Mouse (Mus musculus) skeletal muscle tissue, adult 2 months (tissue): ENCODE data around the gene Fbxo9.
"Not testable (repeated sequence)": the region's sequence is repeated elsewhere in the genome, so short reads cannot be mapped to it uniquely, and the experiment has no call there.

Source experiments
- DNase-seq: peaks from one replicate; pipeline ENCODE4 v3.0.0-alpha.2; 2012; ENCODE audit warnings: low read depth, low spot score

Fbxo9 gene

DNA sequence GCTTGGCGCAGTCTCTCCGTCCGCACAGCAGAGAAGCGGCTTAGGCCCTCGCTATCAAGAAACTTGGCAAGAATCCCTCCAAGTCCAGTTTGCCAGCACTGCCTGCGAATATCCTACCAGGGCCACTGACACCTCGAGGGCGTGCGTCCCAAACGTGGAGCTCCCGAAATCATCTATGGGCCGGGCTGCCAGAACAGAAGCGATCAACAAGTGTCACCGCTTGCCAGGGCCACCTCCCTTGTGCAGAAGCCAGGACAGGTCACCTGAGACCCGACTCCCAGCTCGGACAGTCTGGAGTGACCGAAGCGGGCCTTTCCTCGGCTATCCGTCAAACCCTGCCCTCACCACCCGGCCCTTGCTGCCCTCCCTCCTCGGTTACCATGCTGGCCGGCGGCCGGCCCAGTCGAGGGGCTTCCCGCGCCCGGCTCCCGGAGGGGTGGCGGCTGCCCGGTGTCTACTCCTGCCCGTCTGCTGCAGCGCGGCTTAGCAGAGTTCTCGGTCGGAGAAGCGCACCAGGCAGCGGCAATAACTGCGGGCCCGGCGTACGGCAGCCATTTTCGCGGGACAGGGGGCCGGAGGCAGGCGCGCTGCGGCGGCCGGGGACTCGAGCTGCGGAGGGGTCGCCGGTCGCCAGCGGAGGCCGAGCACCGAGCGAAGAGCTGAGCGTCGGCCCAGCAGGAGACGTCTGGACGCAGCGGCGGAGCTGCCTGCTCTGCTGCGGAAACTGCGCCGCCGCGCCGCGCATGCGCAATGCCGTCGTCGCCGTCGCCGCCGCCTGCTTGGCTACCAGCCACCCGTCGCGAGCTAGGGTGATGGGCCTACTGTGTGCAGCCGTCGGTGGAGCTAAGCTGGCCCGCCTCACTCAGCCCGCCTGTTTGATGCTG, 711 bp downstream of the Fbxo9 start:
- peak; percentile 91 for DNase-seq

DNA sequence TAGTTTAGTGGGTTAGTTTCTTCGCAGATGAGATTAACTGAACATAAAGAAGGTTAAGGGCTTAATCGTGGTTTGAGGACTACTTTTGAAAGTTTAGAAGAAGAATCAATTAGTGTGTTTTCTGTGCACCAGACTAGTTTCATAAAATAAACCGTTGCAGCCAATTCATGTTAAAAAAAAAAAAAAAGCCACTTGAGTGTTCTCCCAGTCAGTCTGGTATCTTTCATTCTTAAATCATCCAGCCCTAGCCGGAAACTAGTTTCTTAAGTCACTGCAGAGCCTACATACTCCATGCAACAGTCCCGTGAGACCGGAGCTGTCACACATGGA, 1.3 kb downstream of the Fbxo9 start:
- DNase-seq, result no peak

DNA sequence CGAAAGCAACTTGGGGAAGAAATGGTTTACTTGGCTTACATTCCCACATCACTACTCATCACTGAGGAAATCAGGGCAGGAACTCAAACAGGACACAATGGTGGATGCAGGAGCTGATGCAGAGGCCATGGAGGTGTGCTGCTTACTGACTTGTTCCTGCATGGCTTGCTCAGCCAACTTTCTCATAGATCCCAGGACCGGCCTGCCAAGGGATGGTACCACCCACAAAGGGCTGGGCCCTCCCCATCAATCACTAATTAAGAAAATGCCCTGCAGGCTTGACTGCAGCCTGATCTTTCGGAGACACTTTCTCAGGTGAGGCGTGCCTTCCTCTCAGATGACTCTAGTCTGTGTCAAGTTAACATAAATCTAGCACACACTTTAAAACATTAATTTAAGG, 2.0 kb downstream of the Fbxo9 start:
- no peak for DNase-seq

DNA sequence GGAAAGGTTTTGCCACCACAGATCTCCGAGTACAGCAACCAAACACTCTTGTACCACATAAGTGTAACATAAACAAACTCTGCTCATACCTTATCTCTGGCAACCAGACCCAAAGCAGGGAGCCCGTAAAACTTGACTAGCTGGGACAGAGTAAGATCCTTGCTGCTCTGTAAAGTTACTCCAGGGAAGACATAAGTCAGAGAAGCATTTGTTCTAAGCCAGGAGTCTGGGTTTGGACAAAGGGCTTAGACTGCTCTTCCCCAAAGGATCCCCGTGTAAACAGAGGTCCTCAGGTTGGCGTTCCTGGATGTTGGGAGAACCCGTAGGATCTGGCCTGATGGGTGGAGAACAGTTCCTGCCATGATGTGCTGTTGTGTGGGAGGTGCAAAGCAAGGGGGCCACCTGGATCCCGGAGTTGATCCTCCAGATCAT, 3.3 kb downstream of the Fbxo9 start:
- DNase-seq, result no peak

DNA sequence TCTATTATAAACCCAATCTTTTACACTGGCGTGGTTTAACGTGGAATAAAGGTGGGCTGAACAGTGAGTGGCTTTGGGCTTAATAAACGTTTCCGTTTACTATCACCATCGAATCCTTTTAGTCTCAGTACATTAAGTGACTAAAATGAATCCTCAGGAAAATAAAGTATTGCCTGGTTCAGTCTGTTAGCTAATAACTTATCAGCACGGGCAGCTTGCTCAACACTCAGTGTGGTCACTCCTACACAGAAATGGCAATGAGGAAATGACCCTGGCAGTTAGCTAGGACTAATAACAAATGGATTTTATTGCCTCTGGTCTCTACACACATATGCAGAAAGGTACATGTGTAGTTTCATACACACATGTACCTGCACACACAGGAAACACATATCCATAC, 3.9 kb downstream of the Fbxo9 start:
- DNase-seq, result no peak

DNA sequence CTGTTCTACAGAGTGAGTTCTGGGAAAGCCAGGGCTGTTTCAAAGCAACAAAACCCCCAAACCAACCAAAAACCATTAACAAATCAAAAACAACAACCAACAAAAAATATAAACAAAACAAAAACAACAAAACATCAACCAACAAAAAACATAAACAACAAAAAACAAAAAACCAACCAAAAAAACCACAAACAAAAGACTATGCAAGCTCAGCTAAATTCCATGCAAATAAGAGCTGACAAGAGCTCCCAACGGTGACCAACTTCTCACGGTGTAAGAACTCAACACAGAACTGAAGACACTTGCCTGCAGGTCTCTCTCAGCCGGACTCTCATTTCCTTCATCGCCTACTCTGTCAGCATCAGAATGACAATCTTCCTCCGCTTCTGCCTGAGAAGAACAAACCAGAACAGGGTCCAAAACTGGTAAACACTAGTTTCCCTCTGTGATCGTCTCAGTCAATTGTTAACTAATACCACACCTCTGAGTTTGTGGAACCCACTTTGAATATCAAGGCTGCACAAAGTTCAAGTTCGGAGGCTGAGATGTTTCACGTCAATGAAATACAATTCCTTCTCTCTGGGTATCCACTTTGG, 4.8 kb downstream of the Fbxo9 start:
- no peak for DNase-seq

DNA sequence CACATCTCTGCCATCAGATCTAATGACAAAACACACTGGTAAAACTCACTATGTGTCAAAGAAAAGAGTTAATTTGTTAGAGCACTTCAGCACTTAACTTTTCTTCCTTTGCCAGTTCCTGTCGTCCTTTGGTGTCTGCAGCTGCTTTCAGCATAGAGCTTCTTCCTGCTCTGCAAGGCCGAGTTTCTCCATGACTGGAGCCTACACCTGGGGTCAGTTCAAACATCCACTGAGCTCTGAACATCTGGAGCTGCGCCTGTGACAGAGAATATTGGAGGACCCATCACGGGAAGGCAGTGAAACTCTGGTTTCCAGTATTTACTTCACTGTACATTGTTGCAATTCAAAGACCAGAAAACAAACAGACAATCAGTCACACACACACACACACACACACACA, 7.4 kb downstream of the Fbxo9 start:
- DNase-seq, result no peak

DNA sequence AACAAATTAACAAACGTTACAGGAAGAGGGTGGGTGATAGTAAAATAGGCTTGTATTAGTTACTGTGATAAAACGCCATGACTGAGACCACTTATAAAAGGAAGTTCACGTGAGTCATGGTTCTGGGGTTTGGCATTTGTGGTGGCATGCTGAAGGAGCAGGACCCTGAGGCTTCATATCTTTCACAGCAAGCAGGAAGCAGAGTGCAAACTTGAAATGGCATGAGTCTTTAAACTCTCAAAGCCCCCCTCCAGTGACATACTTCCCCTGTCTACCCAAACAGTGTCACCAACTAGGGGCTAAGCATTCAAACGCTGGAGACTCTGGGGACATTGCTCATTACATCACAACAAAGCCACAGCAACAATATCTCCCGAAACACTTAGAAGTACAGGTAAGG, 7.9 kb downstream of the Fbxo9 start:
- no peak for DNase-seq

DNA sequence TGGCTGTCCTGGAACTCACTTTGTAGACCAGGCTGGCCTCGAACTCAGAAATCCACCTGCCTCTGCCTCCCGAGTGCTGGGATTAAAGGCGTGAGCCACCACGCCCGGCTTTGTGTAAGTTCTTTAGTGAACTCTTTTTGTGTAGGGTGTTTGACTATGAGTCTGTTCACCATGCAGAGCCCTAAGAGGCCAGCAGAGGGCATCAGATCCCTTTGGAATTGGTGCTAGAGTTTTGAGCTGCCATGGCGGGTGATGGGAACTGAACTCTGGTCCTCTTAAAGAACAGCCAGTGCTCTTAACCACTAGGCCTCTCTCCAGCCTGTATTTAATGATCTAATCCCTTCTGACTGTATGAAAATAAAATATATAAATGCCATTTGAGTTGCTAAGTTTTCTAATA, 12.5 kb downstream of the Fbxo9 start:
- no peak for DNase-seq

DNA sequence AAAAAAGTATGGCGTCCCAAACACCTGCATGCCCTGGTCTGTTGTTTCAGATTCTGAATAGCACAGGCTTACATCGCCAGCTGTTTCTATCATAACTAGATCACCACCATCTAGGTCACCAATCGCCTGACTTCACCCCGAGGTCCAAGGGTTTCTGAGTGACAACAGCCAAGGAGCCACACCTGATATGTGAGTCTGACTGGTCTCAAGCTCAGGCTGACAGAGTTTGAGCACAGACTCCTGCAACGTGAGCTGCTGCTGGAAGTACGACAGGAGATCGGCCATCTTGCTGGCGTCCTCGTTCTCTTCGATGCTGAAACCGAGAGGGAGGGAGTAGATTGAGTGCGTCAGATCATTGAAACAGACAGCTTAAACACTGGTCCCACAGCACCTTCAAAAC, 13.2 kb downstream of the Fbxo9 start:
- DNase-seq, result peak; percentile 70

DNA sequence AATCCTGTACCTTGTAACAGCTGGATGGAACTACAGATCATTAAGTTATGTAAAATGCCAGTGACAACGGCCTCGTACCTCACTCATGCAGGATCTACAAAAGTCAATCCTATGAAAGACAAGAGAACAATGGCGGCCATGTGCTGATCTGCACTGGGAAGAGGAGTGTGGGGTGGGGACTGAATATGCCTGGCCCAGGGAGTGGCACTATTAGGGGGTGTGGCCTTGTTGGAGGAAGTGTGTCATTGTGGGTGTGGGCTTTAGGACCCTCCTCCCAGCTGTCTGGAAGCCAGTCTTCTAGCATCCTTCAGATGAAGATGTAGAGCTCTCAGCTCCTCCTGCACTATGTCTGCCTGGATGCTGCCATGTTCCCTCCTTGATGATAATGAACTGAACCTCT, 18.3 kb downstream of the Fbxo9 start:
- no peak for DNase-seq

DNA sequence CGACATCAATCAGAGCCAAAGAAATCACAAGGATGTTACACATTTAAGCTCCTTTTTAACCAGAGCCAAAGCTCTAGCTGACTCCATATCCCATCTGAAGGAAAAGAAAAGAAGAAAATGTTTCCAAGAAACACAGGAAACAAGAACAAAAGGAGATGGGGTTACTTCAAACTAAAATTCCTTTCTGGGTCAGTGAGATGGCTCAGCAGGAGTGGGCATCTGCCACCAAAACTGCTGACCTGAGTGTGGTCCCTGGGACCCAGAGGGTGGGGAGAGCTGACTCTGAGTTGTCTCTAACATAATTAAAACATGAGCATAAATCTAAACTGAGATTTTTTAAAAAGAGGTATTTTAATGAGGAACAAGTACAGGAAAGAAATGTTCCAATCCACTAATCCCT, 19.0 kb downstream of the Fbxo9 start:
- no peak for DNase-seq

DNA sequence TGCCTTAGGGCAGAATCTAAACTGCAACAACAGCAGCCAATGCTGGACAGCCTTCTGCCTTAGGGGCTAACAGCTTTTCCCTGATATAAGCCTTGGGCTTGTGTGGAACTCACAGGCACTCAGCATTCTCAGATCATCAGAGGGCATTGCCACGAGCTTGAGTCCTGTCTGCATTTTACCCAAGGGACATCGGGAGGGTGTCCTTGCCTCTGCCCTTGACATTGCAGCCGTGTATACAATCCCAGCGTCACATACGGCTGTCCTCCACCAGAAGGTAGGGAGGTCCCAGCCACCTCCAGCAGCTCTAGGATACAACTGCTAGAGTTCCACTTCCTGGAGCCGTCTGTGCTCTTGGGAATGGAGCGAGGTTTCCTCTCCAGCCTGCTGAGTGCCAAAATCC, 19.9 kb downstream of the Fbxo9 start:
- DNase-seq, result no peak

DNA sequence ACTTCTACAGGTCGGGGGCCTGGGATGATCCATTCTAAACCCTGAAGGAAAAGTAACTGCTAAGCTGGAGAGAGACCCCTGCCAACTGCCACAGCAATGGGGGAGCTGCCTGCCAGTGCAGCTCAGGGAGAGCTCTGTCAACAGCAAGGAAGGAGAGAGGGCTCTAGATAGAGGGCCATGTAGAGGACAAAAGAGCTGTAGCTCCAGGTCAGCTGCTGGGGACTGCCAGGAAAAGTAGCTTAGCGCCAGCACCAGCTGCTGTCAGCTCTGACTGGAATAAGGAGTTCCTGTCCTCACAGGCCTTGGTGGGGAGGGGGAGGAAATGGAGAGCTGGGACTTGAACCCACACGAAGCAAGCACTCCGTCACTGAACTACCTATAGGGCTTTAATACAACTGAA, 20.3 kb downstream of the Fbxo9 start:
- no peak for DNase-seq

DNA sequence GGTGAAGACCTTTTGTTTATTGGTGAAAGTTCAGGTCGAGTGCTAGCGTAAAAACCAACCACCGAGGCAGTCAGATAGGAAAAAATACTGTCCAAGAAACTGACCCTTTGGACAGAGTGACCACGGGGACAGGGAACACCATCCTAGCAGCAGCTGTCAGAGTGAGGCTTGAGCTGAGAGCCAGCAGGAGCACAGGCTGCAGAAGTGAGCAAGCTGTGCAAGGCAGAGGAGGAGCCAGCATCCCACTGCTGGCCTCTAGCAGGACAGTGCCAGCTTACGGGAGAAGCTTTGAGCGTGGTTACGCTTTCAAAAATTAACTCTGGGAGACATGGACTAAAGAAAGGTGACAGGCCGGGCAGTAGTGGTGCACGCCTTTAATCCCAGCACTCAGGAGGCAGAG, 21.1 kb downstream of the Fbxo9 start:
- DNase-seq, result no peak

DNA sequence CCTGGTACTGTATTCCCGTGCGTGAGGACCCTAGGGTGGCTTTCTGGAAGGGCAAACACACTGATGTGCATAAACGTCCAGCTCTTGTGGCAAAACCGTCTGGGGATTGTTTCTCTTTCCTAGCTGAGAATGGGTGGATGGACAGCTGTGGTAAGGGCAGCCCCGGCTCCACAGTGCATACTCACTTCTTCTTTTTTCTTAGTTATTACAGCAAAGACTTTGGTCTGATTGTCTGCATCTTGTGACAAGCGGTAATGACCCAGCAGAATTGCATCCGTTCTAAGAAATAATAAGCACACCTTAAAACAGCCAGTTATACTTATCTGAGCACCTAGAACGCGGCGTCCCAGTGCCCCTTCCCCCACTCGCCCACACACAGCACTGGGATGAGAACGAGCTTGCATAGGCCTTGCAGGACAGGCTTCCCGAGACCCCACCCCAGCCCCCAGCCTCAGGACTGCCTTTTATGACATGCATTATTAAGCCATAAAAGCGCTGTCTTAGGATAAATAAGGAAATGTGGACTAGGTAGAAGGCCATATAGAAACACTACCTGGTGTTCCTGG, 23.1 kb downstream of the Fbxo9 start:
- DNase-seq, result no peak

DNA sequence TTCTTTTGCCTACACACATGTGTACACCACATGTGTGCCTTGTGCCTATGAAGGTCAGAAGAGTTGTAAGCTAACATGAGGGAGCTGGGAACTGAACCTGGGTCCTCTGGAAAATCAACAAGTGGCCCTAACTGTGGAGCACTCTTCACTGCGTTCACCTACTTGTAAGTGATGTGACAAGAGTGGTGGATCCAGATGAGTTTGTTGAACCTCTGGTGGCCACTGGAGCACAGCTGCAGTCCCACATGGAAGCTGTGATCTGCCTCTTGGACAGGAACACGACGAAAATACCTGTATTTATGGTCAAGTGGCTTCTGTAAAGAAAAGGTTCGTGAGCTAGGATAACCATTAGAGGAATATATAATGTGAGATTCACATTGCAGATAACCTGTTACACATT, 24.5 kb downstream of the Fbxo9 start:
- DNase-seq, result no peak

DNA sequence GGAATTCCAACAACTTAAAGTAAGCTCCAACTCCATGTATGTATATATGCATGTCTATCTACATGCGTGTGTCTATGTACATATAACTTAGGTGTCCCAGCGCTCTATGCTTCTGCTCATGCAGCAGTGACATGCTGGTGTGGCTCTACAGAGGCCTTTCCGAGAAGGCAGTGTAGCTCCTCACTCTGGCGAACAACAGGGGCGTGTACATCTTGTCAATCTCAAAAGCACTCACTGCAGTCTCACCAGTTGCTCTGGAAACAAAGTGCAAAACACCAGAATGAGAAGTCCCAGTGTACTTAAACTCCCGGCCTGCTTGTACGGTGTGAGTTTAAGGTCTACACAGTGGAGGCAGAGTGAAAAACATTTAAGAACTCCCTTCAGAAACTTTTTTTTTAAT, 27.0 kb downstream of the Fbxo9 start:
- no peak for DNase-seq

DNA sequence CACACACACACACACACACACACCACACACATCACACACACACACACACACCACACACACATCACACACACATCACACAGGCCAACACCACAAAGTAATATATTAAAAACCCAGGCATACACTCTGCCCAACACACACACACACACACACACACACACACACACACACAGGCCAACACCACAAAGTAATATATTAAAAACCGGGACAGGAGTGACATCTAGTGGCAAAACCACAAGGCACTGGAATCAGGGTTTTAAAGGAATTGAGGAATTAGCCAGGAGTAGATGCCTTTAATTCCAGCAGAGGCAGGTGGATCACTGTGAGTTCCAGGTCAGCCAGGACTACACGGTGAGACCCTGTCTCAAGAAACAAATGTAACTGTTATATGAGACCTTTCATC, 30.6 kb downstream of the Fbxo9 start:
- DNase-seq, result no peak

DNA sequence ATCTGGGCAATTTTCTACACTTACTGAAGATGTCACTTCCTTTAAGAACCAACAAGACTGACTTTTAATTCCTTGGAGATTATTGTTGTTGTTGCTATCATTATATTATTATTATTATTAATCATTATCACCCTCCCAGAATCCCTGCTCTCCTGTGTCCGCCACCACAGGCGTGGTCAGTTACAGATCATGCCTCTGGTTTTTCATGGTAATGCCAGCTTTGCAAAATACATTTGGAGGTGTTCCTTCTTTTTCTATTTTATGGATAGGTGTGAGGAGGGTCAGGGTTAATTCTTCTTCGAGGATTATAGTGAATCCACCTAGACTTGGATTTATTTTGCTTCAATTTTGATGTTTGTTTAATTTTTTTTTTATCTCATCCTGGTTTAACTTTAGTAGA, 33.6 kb downstream of the Fbxo9 start:
- no peak for DNase-seq

DNA sequence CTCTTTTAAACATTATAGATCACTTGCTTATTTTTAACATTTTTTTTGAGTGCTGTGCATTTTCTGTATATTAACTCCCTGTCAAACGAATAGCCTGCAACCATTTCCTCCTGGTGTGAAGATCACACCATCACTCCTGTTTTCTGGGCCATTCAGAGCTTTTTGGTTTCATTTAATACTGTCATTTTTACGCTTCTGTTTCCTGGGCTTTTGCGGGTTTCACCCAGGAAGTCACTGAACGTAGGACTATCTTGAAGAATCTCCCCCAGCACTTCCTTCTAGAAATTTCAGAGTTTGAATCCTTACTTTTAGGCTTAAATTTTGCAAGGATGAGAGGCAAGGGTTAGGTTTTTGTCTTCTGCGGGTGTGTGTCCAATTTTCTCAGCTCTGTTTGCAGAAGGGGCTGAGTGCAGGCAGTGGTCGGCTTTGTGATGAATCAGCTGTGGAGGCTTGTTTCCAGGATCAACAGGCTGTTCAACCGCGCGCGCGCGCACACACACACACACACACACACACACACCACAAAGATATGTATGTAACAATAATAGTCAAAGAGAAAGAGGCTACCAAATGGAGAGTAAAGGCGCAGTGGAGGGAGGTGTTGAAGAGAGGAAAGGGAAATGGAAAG, 35.0 kb downstream of the Fbxo9 start:
- DNase-seq, result no peak

DNA sequence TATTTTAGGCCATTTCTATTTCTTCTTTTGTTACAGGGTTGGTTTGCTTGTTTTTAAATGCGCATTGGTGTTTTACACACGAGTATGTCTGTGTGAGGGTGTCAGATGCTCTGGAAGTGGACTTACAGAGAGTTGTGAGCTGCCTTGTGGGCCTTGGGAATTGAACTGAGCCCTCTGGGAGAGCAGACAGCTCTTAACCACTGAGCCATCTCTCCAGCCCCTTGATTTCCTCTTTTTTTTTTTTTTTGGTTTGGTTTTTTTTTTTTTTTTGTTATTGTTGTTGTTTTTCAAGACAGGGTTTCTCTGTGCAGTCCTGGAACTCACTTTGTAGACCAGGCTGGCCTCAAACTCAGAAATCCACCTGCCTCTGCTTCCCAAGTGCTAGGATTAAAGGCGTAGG, 35.6 kb downstream of the Fbxo9 start:
- not testable (repeated sequence) for DNase-seq

DNA sequence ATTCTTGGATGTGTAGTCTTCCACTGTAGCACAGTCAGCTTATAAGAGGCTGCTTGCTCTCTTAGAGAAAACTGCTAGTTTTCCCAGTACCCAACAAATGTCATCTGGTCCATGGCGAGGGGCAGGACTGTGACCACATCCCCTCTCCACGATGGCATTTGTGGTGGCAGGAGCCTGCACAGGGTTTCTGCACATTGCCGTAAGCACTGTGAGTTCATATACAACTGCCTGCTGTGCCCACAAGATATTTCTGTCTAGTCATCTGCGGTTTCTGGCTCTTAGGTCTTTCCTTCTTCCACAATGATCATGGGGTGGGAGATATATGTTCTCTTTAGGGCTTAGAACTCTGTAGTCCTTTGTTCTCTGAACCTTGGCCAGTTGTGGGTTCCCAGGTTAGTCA, 37.2 kb downstream of the Fbxo9 start:
- no peak for DNase-seq
